Mouse (Mus musculus) thymus, adult 2 months (tissue): ENCODE measurements around the gene Rapgef5.

Experiments used
- CTCF ChIP-seq: fragments of 200-500 bp; IDR thresholded peaks from 2 replicates; pipeline ENCODE4 v1.5.1; 2012; ENCODE audit warnings: mild to moderate bottlenecking, control low read depth, low read length, moderate library complexity, borderline replicate concordance; ENCODE audit not compliant: control insufficient read depth, poor library complexity, insufficient read depth; ENCODE audit errors: extremely low read depth
- POLR2A ChIP-seq: fragments of 200-500 bp; IDR thresholded peaks from 2 replicates; pipeline ENCODE4 v1.6.1; 2012; ENCODE audit warnings: mild to moderate bottlenecking, low read length, control low read depth, moderate library complexity; ENCODE audit not compliant: control insufficient read depth, poor library complexity, insufficient read depth; ENCODE audit errors: extremely low read depth

DNA sequence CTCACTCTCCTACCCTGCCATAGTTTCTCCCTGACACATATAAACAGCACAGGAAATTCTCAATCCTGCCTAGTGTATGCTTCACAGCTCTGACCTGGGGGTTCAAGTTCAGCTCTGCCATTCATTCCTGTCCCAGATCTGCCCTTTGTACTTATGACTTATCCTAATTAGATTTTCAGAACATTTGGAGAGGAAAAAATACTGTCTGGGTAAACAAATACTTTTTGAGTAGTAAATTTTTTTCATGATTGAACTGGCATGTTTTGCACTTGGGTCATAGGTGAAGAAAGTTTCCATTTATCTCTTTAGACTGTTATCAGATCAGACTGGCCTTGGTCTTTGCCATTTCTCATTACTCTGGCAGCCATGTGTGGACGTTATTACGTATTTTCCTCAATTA lies 72.9 kb downstream of the Rapgef5 start:
- TF ChIP-seq CTCF (no peak), POLR2A (no peak)
